Mouse (Mus musculus) midbrain, postnatal 0 days (tissue): ENCODE data around the gene Mcpt8. TPM values are rescaled to one million over a fixed set of nuclear protein-coding genes. Genes with fewer than 3 reads are reported as not detected.
"Not testable (repeated sequence)": the region's sequence is repeated elsewhere in the genome, so short reads cannot be mapped to it uniquely, and the experiment has no call there.

Experiments used
- ATAC-seq: fragments of 200-750 bp; cut with Nextera tagmentation; 2 replicates; pipeline ENCODE4 v1.8.0; 2017; ENCODE audit warnings: moderate number of reproducible peaks, mild to moderate bottlenecking, moderate TSS enrichment, moderate library complexity; ENCODE audit not compliant: low FRiP score
- DNase-seq: peaks from one replicate; pipeline ENCODE4 v3.0.0-alpha.2; 2015; ENCODE audit warnings: low spot score
- H3K27ac ChIP-seq: fragments of 300-500 bp; sonication (generic); 2 replicates; pipeline ENCODE4 v1.5.1; 2014; ENCODE audit warnings: low read depth, mild to moderate bottlenecking, low read length, mixed read lengths
- H3K27me3 ChIP-seq: fragments of 300-500 bp; sonication (generic); 2 replicates; pipeline ENCODE4 v1.6.1; 2014; ENCODE audit warnings: low read length, control low read depth, mixed read lengths; ENCODE audit not compliant: insufficient read depth
- H3K36me3 ChIP-seq: fragments of 300-500 bp; sonication (generic); 2 replicates; pipeline ENCODE4 v1.6.1; 2014; ENCODE audit warnings: low read length, control low read depth, mixed read lengths; ENCODE audit not compliant: insufficient read depth
- H3K4me1 ChIP-seq: fragments of 300-500 bp; sonication (generic); 2 replicates; pipeline ENCODE4 v1.6.1; 2014; ENCODE audit warnings: mild to moderate bottlenecking, control low read depth, antibody characterized with exemption, low read length, mixed read lengths; ENCODE audit not compliant: insufficient read depth
- H3K4me2 ChIP-seq: fragments of 300-500 bp; sonication (generic); 2 replicates; pipeline ENCODE4 v1.6.1; 2014; ENCODE audit warnings: low read depth, mild to moderate bottlenecking, low read length, mixed read lengths; ENCODE audit not compliant: poor library complexity, severe bottlenecking
- H3K4me3 ChIP-seq: fragments of 300-500 bp; sonication (generic); 2 replicates; pipeline ENCODE4 v1.5.1; 2014; ENCODE audit warnings: low read depth, mild to moderate bottlenecking, low read length, moderate library complexity
- H3K9ac ChIP-seq: fragments of 300-500 bp; sonication (generic); replicated peaks from 2 replicates; pipeline ENCODE4 v1.6.1; 2014; ENCODE audit warnings: mild to moderate bottlenecking, low read length, moderate library complexity, mixed read lengths; ENCODE audit not compliant: poor library complexity, severe bottlenecking
- H3K9me3 ChIP-seq: fragments of 300-500 bp; sonication (generic); 2 replicates; pipeline ENCODE4 v1.6.1; 2016; ENCODE audit warnings: low read length, control low read depth
- CTCF ChIP-seq: IDR thresholded peaks from 2 replicates; pipeline ENCODE4 v1.5.1; 2016; ENCODE audit warnings: antibody characterized with exemption, mild to moderate bottlenecking
- WGBS: fragments of 180-500 bp; shearing (Covaris S2); extraction: QIAGEN DNeasy Blood & Tissue Kit; methylation state at CpG from one replicate; pipeline ENCODE4 v1.1.7; 2014; 5-methylcytosine and 5-hydroxymethylcytosine counted together
- polyA plus RNA-seq: library from polyadenylated mRNA; unstranded; fragments of >200 nt; fragmentation: Nextera tagmentation; extraction: Ambion mirVana; gene quantifications from 2 replicates; pipeline ENCODE4 v1.2.1, GENCODE M21; 2015
- total RNA-seq: library from RNA; depleted of rRNA; stranded (reverse); fragments of >200 nt; gene quantifications from 2 replicates; pipeline ENCODE4 v1.2.3, GENCODE M21; 2014

The Mcpt8 gene
- total and polyA plus RNA-seq, 2 experiments from 2014 or later = not detected

DNA sequence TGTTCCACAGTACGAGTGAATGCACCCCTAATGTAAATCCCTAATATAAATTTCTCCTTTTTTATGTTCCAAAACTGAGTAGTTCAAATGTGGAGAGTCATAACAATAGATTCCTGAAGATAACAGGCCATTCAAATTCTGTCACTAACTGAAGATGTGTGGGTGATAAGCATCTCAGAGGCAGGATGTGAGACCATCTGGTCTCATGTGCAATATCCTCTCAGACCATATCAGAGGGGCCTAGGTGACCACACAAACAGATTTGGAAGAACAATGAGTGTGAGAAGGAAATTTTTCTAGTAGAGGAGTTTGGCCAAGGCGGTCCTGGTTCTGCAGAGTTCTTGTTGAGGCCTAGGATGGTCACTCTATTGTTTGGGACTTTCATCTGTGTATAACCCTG, 8.3 kb upstream of the Mcpt8 start:
- no peak overlapping the region for H3K27ac ChIP-seq
- no peak for DNase-seq
- no peak overlapping the region for H3K4me3 ChIP-seq
- H3K9me3 ChIP-seq = no peaks in the 10 kb centered on the region
- no peak overlapping the region for H3K4me2 ChIP-seq
- no peak for ATAC-seq
- no peak overlapping the region for H3K9ac ChIP-seq
- no peaks in the 10 kb centered on the region for H3K4me1 ChIP-seq
- no peaks in the 10 kb centered on the region for H3K27me3 ChIP-seq
- no peaks in the 10 kb centered on the region for H3K36me3 ChIP-seq
- 76% methylated on average over 2 of the region's 2 CpGs for WGBS
- no peak for TF ChIP-seq CTCF

GRCm38 (mm10) chr14:56086711-56087110, 1.6 kb upstream of the Mcpt8 start:
- H3K9me3 ChIP-seq = no peaks in the 10 kb centered on the region
- H3K4me3 ChIP-seq = no peak overlapping the region
- no peak for DNase-seq
- no peaks in the 10 kb centered on the region for H3K27me3 ChIP-seq
- H3K4me2 ChIP-seq = no peak overlapping the region
- ATAC-seq = no peak
- H3K27ac ChIP-seq = no peak overlapping the region
- no peaks in the 10 kb centered on the region for H3K4me1 ChIP-seq
- 79% methylated on average over 3 of the region's 3 CpGs for WGBS
- H3K9ac ChIP-seq = no peak overlapping the region
- no peak for TF ChIP-seq CTCF
- no peaks in the 10 kb centered on the region for H3K36me3 ChIP-seq

- WGBS = 77% methylated on average over 4 of the region's 4 CpGs
- ATAC-seq = no peak
- DNase-seq = no peak
Observed at GRCm38 (mm10) chr14:56082016-56082415, 3.1 kb downstream of the Mcpt8 start.

DNA sequence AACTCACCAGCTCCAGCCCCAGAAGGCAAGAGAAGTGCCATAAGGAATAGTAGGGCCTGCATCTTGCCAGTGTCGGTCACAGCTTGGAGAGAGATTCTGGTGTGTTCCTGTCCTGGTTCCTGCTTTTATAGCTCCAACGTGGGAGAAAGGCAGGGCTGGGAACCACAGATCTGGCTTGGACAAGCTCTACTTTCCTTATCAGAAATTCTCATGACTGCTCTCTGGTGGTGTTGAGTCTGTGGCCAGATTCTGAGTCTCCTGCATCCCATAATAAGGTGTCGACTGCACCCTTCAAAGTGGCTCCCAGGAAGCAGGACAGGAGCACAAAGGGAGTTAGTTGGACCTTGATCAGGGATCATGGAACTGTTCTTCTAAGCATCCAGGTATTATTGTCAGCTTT, 22.9 kb downstream of the Mcpt8 start, which contains the start of gene Mcpt4:
TSS of gene Mcpt4 (minus strand) at position 101 of the 400 bp plus-strand sequence.
- not testable (repeated sequence) for H3K4me1 ChIP-seq, H3K36me3 ChIP-seq, H3K9me3 ChIP-seq, H3K4me2 ChIP-seq, DNase-seq, H3K4me3 ChIP-seq, ATAC-seq, H3K27ac ChIP-seq, H3K9ac ChIP-seq, H3K27me3 ChIP-seq
- WGBS = 81% methylated on average over 3 of the region's 3 CpGs

More at GRCm38 (mm10) chr14:56082016-56082415, 3.1 kb downstream of the Mcpt8 start:
- Histone ChIP-seq H3K4me3 (no peak overlapping the region), H3K36me3 (no peaks in the 10 kb centered on the region), H3K27me3 (no peaks in the 10 kb centered on the region), H3K27ac (no peak overlapping the region), H3K9ac (no peak overlapping the region), H3K4me1 (no peaks in the 10 kb centered on the region), H3K4me2 (no peak overlapping the region), H3K9me3 (no peaks in the 10 kb centered on the region)
- TF ChIP-seq CTCF = no peak

- H3K27me3 ChIP-seq = no peaks in the 10 kb centered on the region
- H3K9me3 ChIP-seq = no peaks in the 10 kb centered on the region
- no peak for TF ChIP-seq CTCF
- ATAC-seq (no peak), DNase-seq (no peak)
- no peaks in the 10 kb centered on the region for H3K4me1 ChIP-seq
- no peak overlapping the region for H3K27ac ChIP-seq
- no peaks in the 10 kb centered on the region for H3K36me3 ChIP-seq
- 85% methylated on average over 4 of the region's 4 CpGs for WGBS
- H3K4me3 ChIP-seq = no peak overlapping the region
- H3K4me2 ChIP-seq = no peak overlapping the region
- no peak overlapping the region for H3K9ac ChIP-seq
Observed at GRCm38 (mm10) chr14:56057722-56058121, 27.4 kb downstream of the Mcpt8 start.

- Histone ChIP-seq H3K4me2 (no peak overlapping the region), H3K27ac (no peak overlapping the region), H3K36me3 (no peaks in the 10 kb centered on the region), H3K4me3 (no peak overlapping the region), H3K4me1 (no peaks in the 10 kb centered on the region), H3K9me3 (no peaks in the 10 kb centered on the region), H3K27me3 (no peaks in the 10 kb centered on the region), H3K9ac (no peak overlapping the region)
- DNase-seq (no peak), ATAC-seq (no peak)
- WGBS = 81% methylated on average over 3 of the region's 3 CpGs
- no peak for TF ChIP-seq CTCF
Observed at GRCm38 (mm10) chr14:56055408-56055807, 29.7 kb downstream of the Mcpt8 start.

- not testable (repeated sequence) for DNase-seq, H3K9me3 ChIP-seq, H3K36me3 ChIP-seq, ATAC-seq, H3K27me3 ChIP-seq, H3K4me2 ChIP-seq, H3K4me1 ChIP-seq, H3K27ac ChIP-seq, H3K9ac ChIP-seq, H3K4me3 ChIP-seq
- 67% methylated on average over 1 of the region's 1 CpGs for WGBS
Observed at GRCm38 (mm10) chr14:56041792-56042191, 43.3 kb downstream of the Mcpt8 start, which contains the start of gene Mcpt2. Gene Mcpt2 (plus strand): TSS chr14:56042041.
